Mouse (Mus musculus) retina, adult 2 months (tissue): ENCODE data around the gene Skor1.

Experiments
- DNase-seq: peaks from one replicate; pipeline ENCODE4 v3.0.0-alpha.2; 2012; ENCODE audit warnings: low read depth, low spot score

Skor1 gene

DNA sequence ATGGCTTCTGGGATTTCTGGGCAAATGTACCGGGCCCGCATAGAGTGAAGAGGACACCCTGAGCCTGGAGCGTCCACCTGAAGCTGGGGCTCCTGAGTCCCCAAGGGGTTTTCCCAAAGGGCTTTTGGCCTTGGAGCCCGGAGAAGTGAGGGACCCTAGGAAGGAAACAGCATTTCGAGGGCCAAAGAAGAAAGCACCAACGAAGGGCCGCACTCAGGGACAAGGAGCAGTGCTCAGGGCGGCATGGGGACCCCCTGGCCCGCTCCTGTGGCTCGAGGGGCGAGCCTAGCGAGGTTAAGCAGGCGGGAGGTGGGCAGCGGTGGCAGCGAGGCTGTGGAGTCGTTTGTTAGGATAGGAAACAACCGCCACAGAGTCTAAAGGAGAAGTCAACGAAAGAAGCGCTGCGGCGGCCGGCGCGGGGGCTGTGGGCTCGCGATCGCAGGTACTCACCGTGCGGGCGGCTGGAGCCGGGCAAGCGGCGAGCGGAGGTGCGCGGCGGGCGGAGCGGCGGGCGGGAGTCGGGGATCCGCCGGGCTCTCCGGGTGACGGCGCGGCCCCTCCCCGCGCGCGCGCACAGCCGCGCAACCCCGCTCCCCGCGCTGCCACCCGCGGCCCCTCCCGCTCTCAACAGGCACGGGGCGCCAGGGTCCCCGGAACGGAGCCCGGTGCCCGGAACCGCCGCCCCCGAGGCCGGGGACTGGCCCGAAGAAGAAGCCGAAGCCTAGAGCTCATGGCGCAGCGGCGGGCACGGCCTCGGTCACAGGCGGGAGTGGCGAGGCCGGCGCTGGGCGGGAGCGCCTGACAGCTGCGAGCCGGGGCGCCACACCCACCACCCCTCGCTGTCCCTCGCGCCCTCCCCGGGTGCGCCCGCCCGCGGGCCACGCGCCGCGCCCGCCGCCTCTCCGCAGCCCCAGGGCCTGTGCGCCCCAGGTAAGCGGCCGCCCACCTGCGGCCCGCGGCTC is at the start of gene Skor1:
Gene Skor1, minus strand, starts transcription at position 552 of the 962 bp plus-strand sequence.
- DNase-seq = no peak

DNA sequence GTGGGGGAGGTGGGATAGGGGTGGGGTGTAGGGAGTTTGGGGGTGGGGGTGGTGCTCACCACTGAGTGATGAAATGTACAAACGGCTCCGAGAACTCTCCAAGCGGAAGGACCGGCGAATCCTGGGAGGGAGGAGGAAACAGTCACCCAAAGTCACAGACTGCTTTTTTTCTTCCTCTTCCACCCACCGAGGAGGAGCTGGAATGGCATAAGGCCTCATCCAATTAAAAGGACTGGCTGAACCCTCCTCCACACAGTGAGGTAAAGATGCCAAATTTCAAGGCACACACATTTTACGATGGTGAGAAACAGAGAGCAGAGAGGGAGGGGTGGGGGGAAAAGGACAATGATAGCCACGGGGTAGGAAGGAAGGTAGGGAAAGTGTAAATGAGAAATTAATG is 48.5 kb upstream of the Skor1 start:
- DNase-seq = no peak

DNA sequence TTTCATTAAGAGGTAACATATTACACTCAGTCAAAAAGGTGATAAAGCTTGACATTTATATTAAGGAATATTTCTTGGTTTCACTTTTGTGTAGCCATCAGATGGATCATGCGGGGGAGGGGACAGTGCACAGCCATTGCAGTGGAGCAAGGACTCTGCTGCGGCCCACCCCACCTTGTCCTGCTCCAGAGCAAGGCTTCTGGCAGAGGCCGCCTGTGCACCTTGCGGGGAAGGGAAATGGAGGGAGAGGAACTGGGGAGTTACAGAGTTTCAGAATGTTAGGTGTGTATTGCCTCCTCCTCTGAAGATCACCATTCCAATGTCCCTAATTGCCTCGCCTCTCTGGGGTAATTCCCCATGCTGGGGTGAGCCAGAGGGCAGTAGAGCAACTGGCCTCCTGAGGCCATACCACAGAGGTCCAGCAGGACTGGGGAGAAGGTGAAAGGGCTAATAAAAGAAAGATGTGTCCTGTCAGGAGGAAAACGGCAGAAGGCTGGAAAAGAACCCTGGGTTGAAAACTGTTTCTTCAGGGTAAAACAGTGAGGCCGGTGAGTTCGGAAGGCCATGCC is 47.4 kb upstream of the Skor1 start:
- no peak for DNase-seq

DNA sequence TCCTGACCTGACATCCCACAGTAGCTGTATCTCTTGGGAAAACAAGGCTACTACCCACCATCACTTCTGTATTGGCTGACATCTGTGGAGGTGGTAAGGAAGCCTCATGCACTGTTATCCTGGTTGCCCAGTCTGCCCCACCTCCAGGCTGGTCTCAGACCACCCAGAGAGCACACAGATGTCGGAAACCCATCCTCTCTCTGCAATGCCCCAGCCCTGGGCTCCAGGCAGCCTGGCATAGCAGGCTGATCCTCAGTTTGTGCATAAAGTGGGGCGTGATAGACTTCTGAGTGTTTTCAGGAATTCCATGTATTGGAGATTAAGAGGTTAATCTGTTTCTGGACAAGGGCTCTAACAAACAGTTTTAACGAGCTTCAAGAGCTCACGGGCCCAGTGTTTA is 46.8 kb upstream of the Skor1 start:
- no peak for DNase-seq

DNA sequence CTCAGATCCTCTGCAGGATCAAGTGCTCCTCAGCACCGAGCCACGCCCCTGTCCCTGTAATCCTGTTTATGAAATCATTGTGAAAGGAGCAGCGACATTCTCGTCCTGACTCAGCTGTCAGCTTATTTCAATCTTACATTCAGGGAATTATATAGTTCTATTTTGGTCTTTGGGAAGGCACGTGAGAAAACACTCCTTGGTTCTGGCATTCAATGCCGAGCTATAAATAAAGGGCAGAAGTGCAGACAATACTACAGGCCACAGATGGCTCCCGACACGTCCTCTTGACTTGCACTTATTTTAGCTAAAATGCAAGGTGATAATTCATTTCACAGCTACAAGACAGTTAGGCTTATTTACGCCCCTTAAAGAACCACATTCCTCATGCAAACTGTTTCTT is 46.0 kb upstream of the Skor1 start:
- no peak for DNase-seq

DNA sequence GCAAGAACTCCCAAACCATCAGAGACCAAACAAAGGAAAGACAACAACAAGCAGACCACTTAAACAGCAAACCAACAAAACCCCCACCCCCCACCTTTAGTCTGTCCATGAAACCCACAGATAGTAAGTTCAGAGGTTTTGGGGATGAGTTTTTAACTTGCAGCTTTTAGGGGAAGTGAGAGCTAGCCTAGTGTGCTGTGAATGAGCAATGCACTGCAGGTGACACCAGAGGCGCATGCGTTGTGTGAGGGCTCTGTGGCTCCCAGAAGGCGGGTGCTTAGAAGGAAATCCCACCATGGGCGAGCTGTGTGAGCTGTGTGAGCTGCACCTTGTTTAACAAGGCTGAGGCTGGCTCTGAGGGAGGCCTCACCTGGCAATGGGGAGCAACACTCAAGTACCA is 44.0 kb upstream of the Skor1 start:
- no peak for DNase-seq

DNA sequence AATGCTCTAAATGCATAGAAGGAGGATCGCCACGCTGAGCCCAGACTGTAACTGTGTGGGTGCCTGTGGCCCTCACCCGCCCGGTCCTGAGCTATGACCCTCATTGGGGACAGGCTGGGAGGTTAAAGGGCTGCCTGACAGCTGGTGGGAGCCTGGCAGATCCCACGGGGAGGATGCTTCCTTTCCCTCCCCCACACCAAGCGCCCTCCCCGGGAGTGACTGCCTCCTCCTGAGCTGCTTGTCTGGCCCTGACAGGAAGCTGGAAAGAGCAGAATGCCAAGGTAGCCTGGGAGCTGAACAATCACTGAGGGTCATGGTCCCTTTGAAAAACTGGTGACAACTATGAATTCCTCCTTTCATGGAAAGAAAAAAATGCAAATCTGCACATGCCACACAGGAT is 38.5 kb upstream of the Skor1 start:
- no peak for DNase-seq

DNA sequence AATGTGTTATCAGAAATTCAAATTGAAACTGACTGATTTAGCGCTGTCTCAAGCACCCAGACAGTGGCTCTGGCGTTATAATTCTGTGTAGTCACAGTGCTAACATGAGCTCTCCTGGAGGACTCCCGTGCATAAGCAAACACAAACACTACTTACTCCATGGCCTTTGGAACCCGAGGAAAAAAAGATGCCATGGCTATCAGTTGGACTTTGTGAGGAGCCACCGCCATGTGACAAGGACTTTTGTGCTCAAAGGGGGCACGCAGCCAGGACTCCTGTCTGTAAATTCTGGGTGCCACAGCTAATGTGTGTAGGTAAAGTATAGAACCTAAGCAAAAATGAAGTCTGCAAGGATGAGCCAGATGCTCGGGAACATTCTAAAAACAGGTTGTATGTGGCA is 36.5 kb upstream of the Skor1 start:
- DNase-seq = no peak

DNA sequence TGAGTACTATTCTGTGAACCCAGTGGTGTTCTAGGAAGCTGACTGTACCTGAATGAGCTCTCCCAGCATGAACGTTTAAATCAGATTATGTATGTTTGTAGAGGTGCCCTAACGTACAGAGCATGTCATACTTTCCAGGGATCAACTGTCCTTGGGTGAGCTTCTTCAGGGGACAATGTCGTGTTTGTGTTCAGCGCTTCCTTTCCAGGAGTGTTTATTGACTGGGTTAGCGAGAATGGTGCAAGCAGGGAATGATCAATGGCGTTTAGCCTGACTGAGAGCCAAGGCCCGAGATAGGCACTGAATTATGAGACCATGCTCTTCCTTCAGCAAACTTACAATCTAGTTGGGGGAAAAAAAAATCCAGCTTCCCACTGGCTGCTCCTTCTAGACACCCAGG is 35.1 kb upstream of the Skor1 start:
- DNase-seq = no peak

DNA sequence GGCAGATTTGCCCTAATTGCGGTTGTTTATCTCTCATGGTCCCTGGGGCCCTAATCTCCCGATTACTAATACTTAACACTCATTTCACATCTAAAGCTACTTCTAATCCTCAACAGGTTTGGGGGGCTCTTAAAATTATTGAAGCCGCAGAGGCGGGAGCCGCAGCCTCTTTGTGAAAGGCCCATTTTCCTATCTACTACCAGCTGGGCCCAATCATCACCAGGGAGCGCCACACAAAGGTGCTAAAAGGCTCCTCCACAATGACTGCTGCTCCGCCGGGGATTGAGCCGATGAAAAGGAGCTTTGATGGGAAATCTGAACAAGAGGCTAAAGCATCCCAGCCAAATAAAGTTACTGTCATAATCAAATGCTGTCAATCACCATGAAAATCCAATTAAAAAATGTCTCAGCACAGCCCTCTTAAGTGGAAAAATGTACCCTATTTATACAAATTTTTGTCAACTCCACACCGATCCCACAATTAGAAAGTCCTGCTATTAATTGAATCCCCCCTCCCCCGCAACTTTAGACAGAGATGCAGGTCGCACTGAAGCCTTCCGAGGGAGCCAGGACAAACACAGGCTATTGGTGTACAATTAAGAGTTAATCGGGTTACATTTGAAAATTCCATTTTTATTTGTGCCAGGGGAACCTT is 33.7 kb upstream of the Skor1 start:
- DNase-seq = no peak

DNA sequence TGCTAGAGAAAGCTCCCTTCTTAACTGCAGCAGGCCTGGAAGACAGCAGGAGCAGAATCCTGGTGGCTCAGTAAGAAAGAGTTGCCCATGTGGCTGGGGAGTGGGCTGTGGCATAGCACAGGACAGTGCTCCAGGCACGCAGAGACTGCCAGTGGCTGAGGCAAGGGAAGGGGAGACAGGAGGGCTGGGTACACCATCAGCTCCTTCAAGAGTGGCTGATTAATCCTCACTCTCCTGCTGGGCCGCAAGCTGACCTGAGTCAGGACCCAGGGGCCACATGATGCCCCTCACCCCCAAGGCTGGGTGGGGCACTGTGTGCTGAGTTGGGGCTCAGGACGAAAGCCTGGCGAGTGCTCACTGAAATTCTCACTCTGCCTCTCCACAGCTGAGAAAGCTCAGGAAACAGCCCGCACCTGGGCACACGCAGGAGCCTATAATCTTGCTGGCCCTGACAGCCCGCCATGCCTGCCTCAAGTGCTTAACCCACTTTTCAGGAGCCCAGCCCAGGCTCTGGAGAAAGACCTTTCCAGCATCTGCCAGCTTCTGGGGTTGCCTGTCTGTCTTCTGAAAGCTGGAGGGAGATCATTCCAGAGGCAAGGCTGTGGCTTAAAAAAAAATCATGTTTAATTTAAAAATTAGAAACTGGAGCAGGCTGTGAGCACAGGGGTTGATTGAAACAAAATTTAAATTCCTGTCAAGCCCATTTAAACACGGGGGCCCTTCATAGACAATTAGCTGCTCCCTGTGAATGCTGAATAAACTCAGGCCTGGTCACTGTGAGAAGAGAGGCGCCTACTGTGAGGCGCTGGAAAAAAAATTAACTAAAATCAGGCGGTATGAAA is 32.8 kb upstream of the Skor1 start:
- DNase-seq = no peak

DNA sequence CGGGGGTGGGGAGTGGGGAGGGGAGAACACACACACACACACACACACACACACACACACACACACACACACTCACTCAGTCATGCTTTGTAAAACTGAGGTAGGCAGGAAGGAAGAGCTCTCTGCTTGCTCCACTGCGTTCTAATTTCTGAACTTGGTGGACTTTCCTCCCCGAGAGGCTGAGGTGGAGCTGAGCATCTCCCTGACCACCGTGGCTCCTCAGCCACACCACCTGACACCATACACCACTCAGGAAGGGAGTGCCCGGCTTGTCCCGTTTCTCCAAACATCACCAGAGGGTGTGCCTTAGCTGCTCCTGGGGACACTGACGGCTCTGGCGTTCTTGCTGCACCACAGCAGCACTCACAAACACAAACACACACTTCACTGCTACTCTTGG is 29.5 kb upstream of the Skor1 start:
- no peak for DNase-seq

DNA sequence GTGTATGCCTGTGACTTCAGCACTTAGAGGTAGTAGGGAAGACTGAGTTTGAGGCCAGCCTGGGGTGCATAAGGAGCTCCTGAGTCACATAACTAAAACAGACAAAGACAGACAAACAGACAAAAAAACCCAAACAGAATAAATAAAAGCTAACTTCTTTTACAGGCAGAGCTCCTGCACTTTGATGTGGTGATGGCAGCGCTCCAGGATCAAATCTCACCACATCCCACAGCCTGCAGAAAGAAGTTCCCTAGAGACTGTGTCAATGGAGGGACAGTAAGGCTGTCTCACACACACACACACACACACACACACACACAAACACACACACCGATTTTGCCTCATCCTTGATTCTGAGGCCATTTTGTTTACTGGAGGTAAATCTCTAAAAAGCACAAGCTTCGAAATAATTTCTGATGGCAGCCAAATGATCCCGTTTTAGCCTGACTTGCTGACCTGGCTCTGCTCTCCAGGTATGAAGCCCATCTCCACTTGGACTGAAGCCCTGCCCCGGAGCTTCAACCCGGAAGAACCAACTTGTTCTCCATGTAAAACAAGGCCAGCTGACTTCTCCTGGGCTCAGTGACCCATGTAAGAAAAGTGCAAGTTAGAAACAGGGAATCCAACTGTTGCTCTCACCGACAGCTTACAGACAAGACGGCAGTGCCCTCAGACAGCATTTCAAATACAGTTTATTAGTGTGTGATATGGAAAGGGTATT is 25.4 kb upstream of the Skor1 start:
- DNase-seq = no peak

DNA sequence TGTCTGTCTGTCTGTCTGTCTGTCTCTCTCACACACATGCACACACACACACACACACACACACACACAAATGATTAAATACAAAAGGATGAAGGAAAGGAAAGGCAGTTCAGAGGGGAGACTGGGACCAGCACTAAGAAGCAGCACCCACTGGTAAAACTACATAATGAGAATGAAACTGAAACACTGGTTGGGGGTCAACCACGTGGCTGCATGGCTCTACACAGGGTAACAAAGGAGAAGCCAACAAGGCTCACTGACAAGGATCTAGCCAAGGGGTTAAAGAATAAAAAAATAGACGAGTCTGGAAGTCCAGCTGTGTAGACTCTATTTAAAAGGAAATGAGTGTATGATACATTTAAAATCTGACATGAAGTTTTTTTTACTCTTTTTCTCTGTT is 23.2 kb upstream of the Skor1 start:
- DNase-seq = no peak

DNA sequence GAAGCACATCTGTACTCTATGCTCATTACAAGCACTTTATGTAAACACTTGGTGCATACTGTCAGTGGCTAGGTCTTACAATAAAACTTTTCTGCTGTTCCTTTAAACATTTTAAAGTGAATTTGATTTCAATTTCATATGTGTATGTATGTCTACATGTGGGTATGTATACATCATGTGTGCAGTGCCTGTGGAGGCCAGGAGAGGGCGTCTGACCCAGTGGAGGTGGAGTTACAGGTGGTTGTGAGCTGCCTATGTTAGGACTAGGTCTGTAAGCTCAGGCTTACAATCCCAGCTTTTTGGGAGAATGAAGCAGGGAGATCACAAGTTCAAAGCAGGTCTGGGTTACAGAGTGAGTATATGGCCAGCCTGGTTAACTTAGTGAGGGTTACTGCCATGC is 20.4 kb upstream of the Skor1 start:
- DNase-seq = no peak

DNA sequence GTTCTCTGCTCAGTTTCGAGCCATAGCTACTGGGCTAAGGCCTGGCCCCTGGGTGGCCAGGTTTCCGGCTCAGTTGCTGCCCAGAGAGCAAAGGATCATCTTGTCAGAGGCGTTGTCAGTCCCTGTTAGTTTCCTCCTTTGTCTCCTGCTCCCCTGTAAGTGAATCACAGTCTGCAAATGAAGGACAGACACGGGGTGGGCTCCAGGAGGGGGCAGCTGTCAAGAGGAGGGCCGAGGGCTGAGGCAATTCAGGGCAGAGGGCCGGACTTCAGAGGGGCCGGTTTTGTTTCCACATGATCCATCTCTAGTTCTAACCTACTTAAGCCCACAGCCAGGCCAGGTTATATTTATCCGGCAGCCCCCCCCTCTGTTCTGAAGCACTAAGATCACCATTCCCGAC is 16.3 kb upstream of the Skor1 start:
- no peak for DNase-seq

DNA sequence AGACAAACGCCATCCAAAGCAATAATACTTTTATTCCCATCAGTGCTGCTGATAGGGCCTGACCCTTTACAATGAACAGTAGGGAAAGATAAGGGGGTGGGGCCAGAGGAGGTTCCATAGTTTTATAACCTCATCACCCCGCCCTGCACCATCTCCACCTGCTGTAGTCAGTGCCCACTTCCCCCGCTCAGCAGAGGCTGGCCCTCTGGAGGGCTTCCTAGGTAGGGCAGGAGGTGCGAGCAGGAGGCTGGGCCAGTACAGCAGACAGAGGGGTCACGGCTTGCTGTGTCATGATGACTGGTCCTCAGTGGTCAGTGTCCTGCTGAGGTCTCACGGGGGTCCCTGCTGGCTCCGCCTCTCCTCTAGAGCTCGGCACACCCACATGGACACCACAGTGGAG is 15.0 kb upstream of the Skor1 start:
- DNase-seq = no peak

DNA sequence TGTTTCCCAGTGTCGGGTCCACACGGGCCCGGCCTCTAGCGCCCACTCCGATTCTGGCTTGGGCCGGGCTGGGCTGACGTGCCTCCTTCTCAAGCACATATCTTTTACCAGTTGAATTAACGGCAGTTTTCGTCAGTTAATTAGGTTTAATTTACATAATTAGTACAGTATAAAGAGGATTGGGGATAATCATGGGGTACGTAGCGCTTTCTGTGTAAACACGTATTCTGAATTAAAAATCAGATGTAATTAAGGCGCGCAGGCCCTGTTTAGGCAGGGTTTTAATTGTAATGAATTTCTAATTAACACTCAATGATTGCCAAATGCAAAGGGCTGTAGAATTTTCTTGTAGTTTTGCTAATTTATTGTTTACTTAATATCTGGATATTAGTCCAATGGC is 3.2 kb upstream of the Skor1 start:
- DNase-seq = no peak

DNA sequence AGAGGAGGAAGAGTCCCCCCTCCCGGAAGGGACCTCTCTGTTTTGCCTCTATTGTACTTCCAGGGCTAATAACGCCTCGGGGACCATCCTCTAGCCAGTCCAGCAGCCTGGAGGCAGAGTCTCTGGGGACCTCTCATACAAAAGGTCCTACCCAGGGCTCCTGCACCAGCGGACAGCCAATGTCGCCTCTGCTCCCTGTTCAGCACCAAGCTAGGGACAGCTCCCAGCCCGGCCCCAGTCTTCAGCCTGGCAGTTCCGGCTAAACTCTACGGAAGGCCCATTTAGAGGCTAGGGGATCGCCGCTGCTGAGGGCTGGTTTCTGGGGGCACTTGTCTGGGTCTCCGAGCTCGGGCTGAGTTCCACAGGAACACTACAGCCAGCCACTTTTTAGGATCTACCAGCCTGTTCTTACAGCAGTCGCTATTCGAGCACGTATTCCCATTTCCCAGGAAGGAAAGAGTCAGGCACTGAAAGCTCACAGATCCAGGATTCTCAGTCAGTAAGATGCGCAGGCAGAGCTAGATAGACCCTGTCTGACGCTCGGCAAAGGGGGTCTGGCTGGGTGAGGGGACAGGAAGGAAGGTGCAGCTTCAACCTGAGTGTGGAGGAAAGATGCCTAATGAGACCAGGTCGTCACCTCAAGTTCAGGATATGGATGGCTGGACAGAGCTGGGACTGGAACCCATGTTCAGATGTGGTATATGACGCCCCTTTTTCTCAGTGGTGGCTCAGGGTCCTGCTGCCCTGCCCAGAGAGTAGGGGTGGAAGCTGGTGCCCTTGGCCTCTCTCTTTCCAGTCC is 2.5 kb upstream of the Skor1 start:
- no peak for DNase-seq

DNA sequence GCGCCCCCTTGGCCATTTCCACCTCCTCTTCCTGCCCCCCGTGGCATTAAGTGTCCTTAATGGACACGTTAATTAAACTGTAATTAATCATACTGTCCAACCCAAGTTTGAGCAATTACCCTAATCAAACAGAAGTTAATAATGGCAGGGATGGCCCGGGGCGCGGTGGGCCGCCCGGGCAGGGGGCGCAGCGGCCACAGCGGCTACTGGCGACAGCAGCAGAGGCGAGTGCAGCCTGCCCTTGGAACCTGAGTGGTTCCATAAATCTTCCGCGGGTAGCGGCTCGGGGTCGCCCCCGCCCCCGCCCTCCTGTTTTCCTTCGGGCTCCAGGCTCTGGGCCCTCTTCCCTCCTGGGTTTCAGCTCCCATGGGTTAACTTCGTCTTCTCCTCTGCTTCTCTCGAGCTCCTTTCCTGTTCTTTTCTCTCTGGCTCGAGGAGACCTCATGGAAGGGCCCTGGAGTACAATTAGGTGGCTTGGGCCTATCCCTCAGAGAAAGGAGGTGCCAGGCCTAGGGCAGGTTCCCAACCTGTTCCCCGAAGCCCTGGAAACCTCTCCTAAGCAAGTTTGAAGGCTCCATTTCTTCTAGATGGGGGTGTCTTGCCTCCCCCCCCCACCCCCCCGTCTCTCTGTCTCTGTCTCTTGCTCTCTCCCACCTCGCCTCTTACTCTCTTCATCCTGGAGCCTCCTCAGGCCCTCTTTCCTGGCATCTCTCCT is 1.5 kb upstream of the Skor1 start:
- DNase-seq = no peak
